Mouse (Mus musculus) natural killer cell, adult 2 months (primary cell): ENCODE results near the gene Cdk6.
"Not testable (repeated sequence)": the region's sequence is repeated elsewhere in the genome, so short reads cannot be mapped to it uniquely, and the experiment has no call there.

ENCODE experiments used
- DNase-seq, 2 experiments: peaks; one replicate each; pipeline ENCODE4 v3.0.0; 2022; ENCODE audit warnings: low spot score in 2 of 2

The Cdk6 gene

DNA sequence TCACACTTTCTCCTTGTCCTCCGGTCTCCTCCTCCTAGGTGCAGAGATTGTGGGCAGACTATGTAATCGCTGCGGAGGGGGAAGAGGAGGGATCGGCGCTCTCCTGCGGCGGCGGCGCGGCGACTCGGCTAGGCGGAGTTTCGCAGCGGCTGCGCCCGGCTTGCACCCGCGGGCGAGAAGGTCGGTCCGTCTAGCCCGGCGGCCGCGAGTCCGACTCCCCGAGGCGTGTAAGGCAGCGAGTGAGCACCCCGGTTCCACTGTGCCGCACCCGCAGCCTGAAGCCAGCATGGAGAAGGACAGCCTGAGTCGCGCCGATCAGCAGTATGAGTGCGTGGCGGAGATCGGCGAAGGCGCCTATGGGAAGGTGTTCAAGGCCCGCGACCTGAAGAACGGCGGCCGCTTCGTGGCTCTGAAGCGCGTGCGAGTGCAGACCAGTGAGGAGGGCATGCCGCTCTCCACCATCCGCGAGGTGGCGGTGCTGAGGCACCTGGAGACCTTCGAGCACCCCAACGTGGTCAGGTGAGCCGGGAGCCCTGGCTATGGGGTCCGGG, 2.9 kb downstream of the Cdk6 start:
- peak; percentile 78 to 87 for DNase-seq

DNA sequence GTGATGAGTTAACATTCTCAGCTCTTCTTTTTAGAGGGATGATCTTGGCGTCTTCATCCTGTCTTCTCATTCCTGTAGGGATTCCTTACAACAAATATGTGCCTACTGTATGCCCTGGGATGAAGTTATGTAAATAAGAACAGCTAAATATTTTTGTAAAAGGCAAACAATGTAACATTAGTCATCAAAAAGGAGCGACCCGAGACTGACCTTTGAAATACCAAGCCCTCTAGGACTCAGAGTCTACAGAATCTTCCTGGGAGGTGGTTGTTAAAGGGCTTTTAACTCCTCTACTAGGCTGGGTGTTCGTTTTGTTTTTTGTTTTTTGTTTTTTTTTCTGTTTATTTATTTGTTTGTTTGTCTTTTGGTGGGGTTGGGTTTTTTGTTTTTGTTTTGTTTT, 4.3 kb downstream of the Cdk6 start:
- DNase-seq, result not testable (repeated sequence)

- not testable (repeated sequence) for DNase-seq
Measured at GRCm38 (mm10) chr5:3349393-3349792, 8.1 kb downstream of the Cdk6 start.

DNA sequence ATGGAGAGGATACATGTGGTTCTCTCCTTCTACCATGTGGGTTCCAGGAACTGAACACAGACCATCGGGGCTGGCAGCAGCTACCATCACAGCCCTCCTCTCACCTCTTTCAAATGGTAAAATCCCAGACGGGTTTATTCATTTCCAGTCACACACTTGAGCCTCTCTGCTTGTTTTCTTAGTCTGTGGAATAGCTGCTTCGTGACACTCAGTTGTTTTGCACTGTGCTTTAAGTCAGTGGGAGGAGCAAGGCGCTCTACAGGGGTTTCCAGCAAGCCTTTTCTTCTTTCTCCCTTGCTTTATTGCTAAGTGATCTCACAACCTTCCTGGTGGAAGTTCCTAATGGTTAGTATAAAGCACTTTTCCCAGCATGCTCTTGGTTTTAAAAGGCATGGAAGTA, 10.6 kb downstream of the Cdk6 start:
- DNase-seq, result not testable (repeated sequence)

- DNase-seq, result no peak
Measured at GRCm38 (mm10) chr5:3352314-3352713, 11.0 kb downstream of the Cdk6 start.

DNA sequence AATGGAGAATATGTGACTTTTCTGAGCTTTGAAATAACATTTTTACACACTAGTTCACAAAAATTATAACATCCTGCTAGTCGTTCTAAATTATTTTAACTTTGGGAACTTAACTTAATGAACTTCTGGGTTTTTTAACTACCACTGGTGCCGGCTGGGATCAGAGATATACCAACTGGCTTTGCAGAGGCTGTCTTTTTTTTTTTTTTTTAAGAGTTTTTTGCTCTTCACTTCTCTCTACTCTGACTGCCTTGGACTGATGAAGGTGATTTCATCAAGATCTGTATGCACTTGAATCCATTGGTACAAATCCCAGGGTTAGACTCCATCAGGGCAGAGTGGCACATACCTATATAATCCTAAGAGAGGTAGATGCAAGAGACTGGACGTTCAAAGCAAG, 11.5 kb downstream of the Cdk6 start:
- DNase-seq, result no peak

- no peak for DNase-seq
Measured at GRCm38 (mm10) chr5:3354307-3354706, 13.0 kb downstream of the Cdk6 start.

GRCm38 (mm10) chr5:3355032-3355536, 13.8 kb downstream of the Cdk6 start:
- DNase-seq, result no peak

DNA sequence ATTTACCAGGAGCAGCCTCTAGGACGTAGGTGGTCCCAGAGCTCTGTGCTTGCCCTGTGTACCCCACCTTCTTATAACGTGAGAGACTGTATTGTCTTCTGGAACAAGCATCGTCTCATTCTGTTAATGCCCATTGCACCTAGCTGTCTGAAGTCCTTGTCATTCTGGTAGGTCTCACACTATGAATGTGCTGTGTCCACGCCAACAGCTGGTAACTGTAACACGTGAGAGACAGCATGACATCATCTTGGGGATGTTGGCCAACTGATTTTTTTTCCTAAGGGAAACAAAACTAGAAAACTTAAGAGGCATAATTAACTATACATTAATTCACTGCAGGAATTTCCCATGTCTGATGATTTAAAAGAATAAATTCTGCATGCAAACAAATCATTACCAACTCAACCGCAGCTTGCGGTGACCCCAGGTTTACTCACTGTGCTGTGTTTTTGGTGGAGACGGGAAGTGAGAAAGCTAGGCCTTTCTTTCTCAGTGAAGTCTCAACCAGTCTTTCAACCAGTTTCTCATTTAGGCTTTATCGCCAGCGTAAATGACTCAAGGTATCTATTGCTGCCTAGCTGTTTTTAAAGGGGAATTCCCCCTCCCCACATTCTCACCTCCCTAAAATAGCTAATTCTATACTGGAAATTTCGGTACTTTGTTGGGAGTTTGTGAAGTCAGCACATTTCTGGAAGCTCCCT, 14.4 kb downstream of the Cdk6 start:
- DNase-seq, result peak in 1 of 2 experiments; percentile 46

GRCm38 (mm10) chr5:3356261-3356778, 15.0 kb downstream of the Cdk6 start:
- no peak for DNase-seq

DNA sequence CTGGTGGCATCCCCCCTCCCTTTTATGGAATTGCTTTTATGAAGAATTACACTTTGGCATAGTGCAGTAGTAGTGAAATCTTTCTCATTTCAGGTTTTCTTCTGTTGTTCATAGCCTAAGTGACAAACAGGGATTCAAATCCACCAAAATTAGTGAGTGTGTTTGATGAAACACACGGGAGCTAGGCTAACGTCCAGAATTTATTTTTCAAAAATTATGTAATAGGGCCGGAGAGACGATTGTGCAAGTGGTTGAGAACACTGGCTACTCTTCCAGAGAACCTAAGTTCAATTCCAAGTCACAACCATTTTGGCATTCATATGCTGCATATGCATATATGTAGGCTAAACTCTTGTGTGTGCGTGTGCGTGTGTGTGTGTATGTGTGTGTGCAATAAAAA, 16.2 kb downstream of the Cdk6 start:
- DNase-seq, result no peak

DNA sequence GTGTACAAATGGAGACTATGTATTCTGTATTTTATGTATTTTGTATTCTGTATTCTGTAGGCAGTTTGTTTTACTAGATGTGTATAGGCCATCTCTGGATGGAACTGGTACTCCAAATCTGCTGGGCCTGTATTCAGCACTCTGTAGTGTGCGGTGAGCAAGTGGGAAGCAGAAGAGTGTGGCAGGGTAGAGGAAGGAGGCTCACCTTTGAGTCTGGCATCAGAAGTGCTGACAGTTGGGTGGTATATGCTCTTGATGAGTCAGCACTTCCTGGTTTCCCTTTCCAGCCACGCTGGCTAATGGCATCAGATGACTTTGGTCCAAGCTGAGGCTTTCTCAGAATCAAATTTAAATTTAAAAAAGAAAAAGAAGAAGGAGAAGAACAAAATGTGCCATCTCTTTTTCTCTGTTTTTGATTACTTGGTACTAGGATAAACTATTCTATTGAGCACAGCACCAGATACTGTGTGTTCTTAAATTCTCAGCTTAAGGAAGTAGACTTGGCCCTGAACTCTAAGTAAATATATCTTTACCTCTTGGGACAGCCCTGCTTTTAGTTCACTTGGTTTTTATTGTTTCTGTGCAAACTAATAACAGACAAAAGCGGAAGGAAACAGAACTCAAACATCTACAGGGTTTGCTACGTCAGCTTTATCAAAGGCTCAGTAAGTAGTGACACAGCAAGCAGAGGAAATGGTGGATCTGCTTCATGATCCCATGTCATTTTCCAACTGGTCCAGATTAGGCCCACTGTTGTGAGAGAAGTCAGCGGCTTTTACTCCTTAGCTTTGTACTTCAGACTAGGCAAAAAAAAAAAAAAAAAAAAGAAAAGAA, 17.6 kb downstream of the Cdk6 start:
- DNase-seq, result no peak

GRCm38 (mm10) chr5:3359914-3360313, 18.6 kb downstream of the Cdk6 start:
- no peak for DNase-seq

- no peak for DNase-seq
Measured at GRCm38 (mm10) chr5:3361252-3361651, 20.0 kb downstream of the Cdk6 start.

GRCm38 (mm10) chr5:3362111-3362510, 20.8 kb downstream of the Cdk6 start:
- DNase-seq, result no peak

GRCm38 (mm10) chr5:3363036-3363983, 22.0 kb downstream of the Cdk6 start:
- peak; percentile 16 to 47 for DNase-seq

- DNase-seq, result no peak
Measured at GRCm38 (mm10) chr5:3367045-3367444, 25.8 kb downstream of the Cdk6 start.

- no peak for DNase-seq
Measured at GRCm38 (mm10) chr5:3369317-3369716, 28.0 kb downstream of the Cdk6 start.

- no peak for DNase-seq
Measured at GRCm38 (mm10) chr5:3371212-3371611, 29.9 kb downstream of the Cdk6 start.

GRCm38 (mm10) chr5:3373170-3373569, 31.9 kb downstream of the Cdk6 start:
- DNase-seq, result no peak

DNA sequence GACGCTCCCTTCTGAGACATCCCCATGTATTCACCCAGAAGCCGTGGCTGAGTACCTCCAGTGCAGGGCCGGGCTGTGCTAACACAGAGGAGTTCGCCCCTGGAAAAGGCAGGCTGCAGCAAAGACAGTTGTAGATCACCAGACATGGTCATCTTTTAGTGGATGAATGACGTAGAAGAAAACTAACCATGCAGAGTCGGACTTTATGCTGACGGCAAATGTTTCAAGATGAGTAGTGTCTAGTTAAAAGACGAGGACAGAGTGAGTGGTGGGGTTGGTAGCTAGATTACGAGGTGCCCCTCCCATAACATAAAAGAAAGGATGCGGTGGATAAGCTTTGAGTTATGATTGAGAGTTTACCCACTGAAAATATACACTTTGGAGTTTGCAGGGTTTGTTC, 33.5 kb downstream of the Cdk6 start:
- no peak for DNase-seq
